Mouse (Mus musculus) lung, adult 2 months (tissue): Measurements from ENCODE around the gene Ipmk.

Experiments
- CTCF ChIP-seq: fragments of 200-500 bp; IDR thresholded peaks from 2 replicates; pipeline ENCODE4 v1.5.1; 2011; ENCODE audit warnings: mild to moderate bottlenecking, low read length, control low read depth; ENCODE audit not compliant: insufficient read depth
- POLR2A ChIP-seq: fragments of 200-500 bp; IDR thresholded peaks from 2 replicates; pipeline ENCODE4 v1.6.1; 2011; ENCODE audit warnings: low read depth, mild to moderate bottlenecking, control low read depth, low read length, borderline replicate concordance; ENCODE audit errors: extremely low read depth

DNA sequence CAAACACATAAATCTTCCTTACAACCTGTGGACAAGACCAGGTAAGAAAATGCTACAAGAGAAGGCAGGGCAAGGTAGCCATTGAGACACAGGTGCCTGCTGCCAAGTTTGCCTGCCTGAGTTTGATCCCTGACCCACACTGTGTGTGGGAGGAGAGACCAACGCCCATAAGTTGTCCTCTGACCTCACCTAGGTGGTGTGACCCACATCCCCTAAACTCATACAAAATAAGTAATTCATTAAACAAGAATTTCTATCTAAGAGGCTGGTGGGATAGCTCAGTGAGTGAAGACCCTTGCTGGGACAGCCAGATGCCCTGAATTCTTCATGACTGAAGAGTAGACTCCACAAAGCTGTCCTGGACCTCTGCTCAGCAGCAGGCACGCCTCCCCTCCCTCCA, 7.4 kb upstream of the Ipmk start:
- TF ChIP-seq CTCF (no peak), POLR2A (no peak)
